Mouse (Mus musculus) bone marrow, adult 2 months (tissue): ENCODE measurements around the gene Ndufa13.

Experiments used
- CTCF ChIP-seq: fragments of 200-500 bp; IDR thresholded peaks from 2 replicates; pipeline ENCODE4 v1.5.1; 2011; ENCODE audit warnings: low read length, control low read depth; ENCODE audit not compliant: control insufficient read depth, insufficient read depth
- POLR2A ChIP-seq: fragments of 200-500 bp; IDR thresholded peaks from 2 replicates; pipeline ENCODE4 v1.6.1; 2011; ENCODE audit warnings: low read depth, mild to moderate bottlenecking, control low read depth, low read length, borderline replicate concordance; ENCODE audit not compliant: control insufficient read depth

GRCm38 (mm10) chr8:69847167-69848065 lies 54.9 kb downstream of the Ndufa13 start:
- no peak for TF ChIP-seq CTCF
- TF ChIP-seq POLR2A, result no peak
